Mouse (Mus musculus) cerebellum, postnatal 10 days (tissue): ENCODE results near the gene Gp1ba.

Experiments
- DNase-seq, 2 experiments: peaks; one replicate each; pipeline ENCODE4 v3.0.0; 2021; ENCODE audit warnings: mixed read lengths in 2 of 2

Gp1ba gene

DNA sequence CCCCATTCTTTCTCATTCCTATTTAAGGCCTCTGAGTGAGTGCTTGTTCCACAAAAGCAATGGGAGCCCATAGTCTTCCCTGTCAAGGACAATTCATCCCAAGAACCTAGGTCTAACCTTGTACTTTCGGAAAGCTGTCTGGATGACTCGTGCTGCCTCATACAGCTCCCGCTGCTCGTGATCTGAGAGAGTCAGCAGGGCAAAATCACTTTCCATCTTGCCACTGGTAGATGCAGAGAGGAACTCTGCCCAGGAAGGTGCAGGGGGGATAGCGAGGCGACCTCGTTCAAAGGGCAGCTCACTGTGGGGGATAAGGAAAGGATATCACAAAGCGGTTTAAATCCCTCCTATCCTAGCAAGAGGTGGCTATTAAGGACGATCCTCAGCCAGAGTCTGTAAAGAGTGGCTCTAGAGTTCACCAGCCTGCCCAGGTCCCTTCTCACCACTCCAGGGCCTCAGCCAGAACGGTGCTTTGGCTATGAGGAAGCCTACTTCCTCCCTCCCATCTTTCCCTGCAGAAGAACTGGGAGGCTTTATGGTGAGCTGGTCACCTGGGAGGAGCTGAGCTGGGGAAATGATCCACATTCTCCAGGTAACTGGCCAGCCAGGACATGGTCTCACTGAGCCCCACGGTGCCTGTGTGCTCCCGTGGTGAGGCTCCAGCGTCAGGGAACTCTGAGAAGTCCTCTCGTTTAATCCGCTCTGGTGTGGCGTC, 32.6 kb downstream of the Gp1ba start:
- peak in 1 of 2 experiments; percentile 16 for DNase-seq

DNA sequence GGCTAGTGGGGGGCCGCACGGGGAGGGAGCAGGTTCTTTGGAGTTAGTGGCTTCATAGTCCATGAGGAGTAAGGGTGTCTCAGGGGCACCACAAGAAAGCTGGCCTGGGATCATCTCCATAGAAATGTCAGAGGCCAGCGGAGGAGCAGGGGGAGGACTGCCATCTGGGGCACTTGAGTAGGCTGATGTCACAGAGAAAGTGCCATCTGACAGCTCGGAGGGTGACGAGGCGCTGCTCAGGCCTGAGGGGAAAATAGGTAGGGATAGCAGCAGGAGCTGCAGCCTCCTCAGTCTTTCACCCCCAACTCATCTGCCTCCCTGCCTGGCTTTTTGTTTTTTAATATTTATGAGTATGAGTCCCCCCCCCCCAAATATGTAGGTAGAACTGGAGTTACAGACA, 35.1 kb downstream of the Gp1ba start:
- DNase-seq = peak; percentile 16 to 20

DNA sequence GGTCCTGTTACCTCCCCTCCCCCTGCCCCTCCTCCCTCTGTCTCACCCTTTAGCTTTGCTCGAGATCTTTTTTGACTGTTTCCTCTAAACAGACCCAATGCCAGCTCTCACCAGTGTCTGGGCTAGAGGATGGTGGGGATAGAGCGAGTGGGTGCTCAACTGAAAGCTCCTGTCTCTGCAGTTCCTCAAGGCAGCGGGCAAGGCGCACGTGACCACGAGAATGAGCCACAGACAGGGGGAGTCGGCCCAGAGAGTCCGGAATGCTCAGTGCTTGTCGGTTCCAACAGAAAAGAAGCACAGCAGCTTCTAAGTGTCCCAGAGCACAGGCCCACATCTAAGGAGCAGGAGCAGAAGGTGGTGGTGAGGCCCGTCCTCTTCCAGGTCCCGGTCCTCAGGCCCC, 35.6 kb downstream of the Gp1ba start:
- DNase-seq = no peak

DNA sequence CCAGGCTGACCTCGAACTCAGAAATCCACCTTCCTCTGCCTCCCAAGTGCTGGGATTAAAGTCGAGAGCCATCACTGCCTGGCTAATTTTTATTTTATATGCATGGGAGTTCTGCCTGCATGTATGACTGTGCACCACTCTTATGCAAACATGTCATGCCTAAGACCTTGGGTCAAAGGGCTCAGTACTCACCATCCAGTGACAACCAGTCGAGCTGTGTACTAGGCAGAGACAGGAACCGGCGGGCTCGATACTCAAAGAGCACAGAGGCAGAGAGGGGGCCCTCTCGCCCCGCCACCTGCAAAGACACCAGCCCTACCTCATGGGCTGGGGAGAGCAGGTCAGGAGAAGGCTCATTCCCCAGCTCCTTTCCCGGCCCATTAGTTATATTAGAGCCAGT, 39.2 kb downstream of the Gp1ba start:
- DNase-seq = no peak

DNA sequence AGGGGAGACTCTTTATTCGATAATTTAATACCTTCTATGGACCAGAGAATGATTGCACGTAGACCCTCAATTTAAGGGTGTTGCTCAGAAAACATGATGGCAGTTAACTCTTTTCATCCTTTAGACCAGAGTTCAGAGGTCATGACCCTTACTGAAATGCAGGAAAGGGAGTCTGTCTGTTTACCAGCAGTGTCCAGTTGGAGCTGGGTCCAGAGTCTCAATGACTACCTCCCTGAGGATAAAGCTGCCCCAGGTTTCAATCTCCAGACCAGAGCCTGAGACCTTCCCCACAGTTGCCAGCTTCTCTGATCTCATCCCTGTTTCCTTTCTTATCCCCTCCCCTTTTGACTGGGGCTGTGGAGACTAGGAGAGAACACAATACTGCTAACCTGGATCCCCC, 39.7 kb downstream of the Gp1ba start:
- no peak for DNase-seq

DNA sequence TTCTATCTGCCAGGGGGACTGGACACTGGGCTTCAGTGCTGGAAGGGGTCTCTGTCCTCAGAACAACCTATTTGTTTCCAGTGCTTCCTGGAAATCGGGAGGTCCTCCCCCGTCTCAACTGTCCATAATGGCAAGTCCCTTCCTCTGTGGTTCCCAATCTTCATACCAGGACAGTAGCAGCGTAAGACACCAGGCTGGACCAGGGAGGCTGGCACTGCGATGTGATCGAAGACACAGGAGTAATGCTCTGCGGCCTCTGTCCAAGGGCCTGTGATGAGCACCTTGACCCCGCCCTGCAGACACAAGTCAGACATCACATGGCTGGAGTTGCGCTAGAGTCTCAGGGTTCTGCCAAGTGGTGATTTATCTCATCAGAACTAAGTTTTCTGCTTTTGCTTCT, 40.4 kb downstream of the Gp1ba start:
- no peak for DNase-seq

DNA sequence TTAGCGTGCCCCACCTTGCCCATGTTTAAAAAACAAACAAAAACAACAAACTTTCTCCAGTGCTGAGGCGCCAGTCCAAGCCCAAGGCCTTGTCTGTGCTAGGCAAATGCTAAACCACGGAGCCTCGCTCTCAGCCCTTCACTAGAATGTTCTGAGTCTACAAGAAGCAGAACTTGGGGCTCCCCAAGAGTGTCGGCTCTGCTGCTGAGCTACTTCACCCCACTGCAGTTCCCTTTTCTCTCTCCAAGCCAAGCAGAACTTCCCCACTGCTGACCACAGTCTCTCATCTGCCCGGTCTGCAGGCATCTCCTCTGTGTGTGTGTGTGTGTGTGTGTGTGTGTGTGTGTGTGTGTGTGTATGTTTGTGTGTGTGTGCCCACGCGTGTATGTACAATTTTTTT, 41.0 kb downstream of the Gp1ba start:
- no peak for DNase-seq

DNA sequence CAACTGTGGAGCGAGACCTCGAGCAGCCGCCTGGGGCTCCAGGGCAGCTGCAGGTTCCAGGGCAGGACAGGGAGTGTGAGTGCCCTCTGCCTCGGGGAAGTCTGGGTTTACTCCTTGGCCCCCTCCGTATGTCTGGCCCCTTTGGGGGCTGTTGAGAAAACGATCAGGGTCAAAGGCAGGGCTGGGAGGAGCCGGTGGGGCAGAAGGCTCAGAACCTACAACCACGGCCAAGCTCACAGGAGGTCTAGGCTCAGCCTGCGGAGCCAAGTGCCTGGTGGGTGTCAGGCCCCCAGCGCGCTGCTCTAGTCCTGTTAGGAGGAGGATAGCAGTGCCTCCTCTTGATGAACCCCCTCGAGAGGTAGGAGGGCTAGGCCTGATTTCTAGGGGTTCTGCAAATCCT, 42.2 kb downstream of the Gp1ba start:
- DNase-seq = no peak

DNA sequence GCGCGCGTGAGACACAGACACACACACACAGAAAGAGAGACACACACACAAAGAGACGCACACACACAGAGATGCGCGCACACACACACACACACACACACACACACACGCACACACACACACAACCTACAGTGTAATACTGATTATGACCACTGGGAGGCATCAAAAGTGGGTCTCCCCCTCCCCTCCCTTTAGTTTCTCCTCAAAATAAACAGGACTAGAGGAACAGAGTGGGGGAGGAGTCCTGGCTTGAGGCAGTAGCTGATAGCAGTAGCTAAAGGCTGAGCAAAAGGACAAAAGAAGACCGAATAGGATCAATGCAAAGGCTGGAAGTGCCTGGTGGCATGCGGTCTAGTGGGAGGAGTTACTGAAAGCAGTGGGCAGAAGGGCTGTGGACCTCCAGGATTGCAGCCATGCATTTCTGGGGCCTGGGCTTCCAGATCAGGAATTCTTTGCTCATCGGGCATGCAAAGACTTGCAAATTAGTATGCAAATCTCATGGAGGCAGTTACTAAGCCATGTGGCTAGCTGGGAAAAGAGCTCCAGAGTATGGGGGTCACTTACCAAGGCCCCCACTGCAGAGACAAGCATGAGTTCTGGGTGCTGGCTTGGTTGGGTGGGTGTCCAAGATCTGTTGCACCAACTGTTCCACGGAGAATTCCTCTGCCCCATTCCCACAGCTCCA, 43.1 kb downstream of the Gp1ba start:
- peak; percentile 66 to 87 for DNase-seq

DNA sequence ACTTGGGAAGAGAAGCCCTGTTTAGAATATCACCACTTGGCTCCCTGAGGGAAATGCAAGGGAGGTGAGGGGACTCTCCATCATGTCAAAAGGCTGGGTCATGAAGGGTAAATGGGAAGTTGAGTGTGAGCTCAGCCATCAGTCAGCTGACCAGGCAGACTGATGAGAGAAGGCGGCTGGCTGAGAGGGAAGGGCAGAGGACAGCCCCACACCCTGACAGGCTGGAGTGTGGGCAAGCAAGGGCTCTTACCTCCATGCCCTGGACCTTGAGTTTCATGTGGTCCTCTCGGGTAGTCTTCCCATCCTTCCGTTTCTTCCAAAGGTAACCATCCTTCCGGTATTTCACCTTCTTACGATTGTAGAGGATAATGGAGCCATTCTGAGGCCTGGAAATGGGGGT, 44.7 kb downstream of the Gp1ba start:
- DNase-seq = no peak

DNA sequence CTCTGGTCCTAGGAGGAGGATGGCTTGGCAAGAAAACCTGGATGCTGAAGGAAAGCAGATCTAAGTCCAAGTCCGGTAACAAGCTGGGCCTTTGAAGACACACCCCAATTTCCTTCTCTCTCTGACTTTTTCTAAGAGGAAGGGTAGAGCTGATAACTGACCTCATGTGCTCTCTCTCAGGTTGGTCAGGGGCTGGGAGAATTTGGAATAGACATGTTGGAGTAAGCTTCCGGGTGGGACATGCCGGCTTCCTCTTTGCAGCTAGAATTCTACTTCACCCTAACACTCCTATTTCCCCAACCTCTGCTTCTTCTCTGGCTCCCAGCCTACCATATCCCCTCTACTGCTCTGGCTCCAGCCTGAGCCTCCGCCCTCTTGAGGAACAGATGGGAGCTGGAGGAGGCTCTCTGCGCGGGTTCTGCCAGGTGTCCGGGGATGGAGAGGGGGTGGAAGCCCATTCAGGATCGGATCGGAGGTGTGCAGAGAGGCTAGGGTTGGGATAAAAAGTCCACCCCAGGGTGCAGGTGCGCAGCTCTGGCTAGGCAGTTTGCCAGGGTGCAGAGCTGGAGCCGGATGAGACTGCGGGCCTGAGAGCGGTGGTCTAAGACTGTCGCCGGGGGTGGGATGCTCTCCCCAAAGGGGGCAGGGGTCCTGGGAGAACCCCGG, 48.1 kb downstream of the Gp1ba start:
- peak; percentile 79 to 80 for DNase-seq

DNA sequence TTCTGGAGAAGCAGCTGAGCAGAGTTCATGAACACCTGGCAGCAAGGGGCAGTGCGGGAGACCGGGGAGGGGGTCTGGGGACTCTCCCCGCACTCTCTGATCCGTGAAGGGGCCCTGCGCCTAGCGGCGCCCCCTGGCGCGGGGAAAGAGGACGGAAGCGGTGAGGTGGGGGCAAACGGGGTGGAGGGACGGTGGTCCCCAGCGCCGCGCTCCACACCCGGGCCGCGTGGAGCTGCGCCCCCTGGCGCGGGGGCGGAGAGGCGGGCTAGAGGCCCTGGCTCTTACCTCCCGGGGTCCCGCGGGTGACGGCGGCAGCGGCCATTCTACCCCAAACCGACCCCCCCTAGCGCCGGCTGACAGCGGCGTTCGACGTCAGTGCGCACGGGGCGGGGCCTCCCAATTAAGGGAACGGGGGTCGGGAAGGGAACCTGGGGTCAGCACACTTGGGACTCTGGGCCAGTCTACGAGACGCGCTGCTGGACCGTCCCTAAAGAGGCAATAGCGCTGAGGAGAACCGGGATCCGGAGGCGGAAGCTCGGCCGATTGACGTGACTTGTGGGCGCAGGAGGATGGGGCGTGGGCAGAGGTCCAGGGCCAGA, 48.8 kb downstream of the Gp1ba start, which contains the start of gene Camta2:
Gene Camta2, minus strand, starts transcription at position 505 of the 599 bp plus-strand sequence.
- DNase-seq = peak; percentile 97 to 98

DNA sequence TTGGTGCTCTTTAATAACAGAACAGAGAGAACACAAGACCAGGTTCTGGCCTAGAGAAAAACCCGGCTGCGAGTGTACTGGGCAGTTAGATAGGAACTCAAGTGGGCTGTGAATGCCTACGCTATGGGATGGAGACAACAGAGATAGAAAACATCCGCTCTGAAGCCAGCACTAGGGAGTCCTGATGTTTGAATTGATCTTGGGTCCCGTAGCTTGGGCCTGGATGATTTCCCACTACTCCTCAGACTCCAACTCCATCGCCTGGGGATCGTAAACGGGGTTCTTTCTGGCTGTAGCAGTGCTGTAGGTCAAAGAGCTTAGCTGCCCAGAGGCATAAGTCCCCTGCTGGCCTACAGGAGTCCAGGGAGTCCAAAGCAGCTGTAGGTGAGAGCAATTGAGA, 49.5 kb downstream of the Gp1ba start:
- peak in 1 of 2 experiments; percentile 31 for DNase-seq

DNA sequence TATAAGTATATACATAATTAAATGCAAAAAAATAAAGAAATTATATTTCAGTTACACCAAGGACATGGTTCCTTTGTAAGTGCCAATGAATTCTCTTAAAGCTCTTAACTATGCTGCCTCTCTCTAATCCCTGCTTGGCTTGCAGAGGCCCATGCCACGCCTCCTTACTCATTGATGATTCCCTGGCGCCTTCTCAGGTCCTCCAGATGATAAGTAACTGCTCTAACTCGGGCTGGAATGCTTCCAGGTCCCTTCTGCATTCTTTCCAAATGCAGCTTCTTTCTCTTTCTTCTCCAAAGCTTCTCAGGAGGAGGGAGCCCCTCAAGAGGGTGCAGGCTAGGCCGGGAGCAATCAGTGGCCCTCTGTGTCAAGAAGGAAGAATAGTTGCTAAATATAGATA, 50.7 kb downstream of the Gp1ba start:
- peak; percentile 19 to 27 for DNase-seq
